Mouse (Mus musculus): ENCODE results near the gene Pygo1.

- no peak for TF ChIP-seq CTCF (IDR thresholded peaks at IDR 0.05)
- no peak for TF ChIP-seq POLR2A (IDR thresholded peaks at IDR 0.05; ENCODE audit: insufficient read depth, low read depth, low read length)
These were observed 57.6 kb downstream of the Pygo1 start for GRCm38 (mm10) chr9:72983066-72983465.
